Mouse (Mus musculus) lung, adult 2 months (tissue): Measurements from ENCODE around the gene Msi2.

Experiments used
- CTCF ChIP-seq: fragments of 200-500 bp; IDR thresholded peaks from 2 replicates; pipeline ENCODE4 v1.5.1; 2011; ENCODE audit warnings: mild to moderate bottlenecking, low read length, control low read depth; ENCODE audit not compliant: insufficient read depth
- POLR2A ChIP-seq: fragments of 200-500 bp; IDR thresholded peaks from 2 replicates; pipeline ENCODE4 v1.6.1; 2011; ENCODE audit warnings: low read depth, mild to moderate bottlenecking, control low read depth, low read length, borderline replicate concordance; ENCODE audit errors: extremely low read depth

DNA sequence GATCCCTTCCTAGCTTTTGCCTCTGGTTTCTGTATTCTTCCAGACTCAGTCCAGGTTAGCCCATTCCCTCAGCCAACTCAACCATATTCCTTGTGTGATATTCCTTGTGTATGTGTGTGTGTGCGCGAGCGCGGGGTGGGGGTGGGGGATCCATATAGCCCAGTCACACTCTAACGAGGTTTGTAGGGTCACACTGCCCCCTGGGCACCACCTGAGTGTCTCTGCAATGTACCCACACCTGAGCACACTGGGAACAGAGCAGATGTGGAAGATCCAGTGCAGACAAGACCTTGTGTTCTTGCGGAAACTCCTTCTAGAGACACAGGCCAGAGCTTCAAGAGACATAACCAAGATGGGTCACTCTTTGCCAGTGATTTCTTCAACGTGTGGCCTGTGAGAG is 72.5 kb downstream of the Msi2 start:
- TF ChIP-seq POLR2A = no peak
- TF ChIP-seq CTCF = 0 out of 2 replicates have a peak, but pooled peaks have one; percentile 17
